Mouse (Mus musculus): ENCODE measurements around the gene Cfap161.
A peak's percentile ranks its signal among the peaks of the same experiment; 100 is the strongest.

The Cfap161 gene

DNA sequence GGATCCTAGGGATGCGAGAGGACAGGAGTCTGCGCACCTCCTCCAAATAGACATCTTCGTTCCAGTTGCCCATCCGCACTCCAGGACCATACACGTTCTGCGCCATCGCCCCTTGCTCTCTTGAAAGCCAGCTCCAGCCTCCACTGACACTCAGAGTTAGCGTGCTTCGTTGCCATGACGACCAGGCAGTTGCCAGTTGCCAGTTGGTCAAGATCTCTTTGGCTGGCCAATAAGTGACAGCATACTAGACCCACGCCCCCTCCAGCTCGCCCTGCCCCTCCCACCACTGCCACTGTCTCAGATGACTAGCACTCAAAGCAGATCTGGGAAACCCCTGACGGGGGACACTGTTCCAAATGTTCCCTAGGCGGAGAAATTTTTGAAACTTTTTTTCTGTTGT, at the start of gene Cfap161:
TSS of gene Cfap161 (minus strand) at position 176 of the 400 bp plus-strand sequence.
- DNase-seq (ENCODE audit: inconsistent ontology term) = peak; percentile 81

DNA sequence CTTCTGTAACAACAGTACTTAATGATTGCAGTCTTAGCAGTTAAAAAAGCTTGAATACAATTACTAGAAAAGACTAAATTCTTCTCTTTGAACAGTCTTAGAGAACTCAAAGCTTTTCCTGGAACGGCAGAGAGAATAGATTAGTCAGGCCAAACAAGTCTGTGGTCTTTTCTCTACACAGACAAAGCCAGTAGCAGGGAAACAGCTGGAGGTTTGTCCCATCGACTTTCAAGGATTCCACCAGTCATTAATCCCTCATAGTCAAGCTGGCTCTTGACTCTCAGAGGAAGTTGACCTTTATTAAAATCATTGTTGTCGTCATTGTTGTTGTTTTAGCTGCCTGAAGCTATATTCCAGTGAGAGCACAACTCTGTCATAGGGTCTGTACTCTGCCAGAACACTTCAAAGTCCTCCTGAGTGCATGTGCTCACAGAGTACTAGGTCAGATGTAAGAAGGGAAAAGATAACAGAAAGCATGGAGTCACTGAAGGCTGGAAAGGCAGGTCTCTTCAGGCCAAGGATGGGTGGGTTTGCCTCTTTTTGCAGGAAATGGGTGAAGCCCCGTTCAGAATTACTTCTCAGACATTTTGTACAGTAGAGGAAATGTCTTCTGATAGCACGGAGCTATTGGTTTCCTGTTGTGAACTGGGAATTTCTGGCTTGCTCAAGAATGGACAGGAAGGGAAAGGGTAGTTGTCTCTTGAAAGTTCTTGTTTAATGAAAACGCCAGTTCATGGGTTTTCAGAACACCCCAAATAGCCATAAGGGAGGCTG, 48.0 kb upstream of the Cfap161 start:
- DNase-seq (ENCODE audit: inconsistent ontology term) = no peak

DNA sequence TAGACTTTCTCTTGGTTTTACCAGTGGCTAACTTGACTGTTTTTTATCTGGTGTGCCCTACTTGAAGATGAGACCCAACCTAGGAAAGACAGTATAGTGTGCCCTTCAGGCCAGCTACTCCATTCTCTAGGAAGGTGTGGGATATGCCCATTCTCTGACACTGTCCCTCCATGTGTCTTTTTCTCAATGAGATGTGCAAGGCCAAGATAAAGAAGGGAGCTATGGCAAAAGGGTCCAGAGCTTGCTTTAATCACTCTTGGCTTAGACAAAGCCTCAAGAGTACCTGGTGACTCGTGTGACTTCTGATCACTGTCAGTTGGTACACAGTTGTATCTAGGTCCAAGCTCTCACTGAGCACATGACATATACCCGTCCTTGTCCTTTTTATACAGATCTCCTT, 45.4 kb upstream of the Cfap161 start:
- DNase-seq (ENCODE audit: inconsistent ontology term) = no peak

DNA sequence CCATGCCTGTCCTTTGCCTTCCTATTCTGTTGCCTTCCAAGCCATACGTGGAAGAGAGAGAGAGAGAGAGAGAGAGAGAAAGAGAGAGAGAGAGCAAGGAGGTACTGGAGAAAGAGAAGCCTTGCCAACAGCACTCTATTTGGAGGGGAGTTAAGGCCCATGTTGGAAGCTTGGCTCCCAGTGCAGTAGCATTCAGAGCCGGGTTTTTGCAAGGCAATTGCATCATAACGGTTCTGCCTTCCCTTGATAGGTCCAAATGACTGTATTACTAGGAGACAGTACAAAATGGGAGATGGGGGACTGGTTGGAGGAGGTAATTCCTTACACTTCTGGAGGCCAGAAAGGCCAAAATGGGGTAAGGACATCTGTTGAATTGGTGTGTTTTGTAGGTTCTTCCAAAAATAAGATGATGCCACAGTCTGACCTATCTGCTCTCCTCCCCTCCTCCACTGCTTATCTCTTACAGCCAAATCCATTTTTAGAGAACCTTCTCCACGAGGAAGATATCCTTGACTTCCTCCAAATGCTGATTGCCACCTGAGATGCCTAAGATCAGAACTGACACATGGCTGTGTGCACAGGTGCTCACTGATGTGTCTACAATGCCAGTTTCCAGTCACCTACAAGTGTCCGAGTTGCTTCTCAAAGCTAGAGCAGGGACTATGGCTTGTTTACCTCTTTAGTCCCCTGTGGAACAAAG, 44.0 kb upstream of the Cfap161 start:
- no peak for DNase-seq (ENCODE audit: inconsistent ontology term)

GRCm38 (mm10) chr7:83829355-83829754, 34.7 kb upstream of the Cfap161 start:
- no peak for DNase-seq (ENCODE audit: inconsistent ontology term)

DNA sequence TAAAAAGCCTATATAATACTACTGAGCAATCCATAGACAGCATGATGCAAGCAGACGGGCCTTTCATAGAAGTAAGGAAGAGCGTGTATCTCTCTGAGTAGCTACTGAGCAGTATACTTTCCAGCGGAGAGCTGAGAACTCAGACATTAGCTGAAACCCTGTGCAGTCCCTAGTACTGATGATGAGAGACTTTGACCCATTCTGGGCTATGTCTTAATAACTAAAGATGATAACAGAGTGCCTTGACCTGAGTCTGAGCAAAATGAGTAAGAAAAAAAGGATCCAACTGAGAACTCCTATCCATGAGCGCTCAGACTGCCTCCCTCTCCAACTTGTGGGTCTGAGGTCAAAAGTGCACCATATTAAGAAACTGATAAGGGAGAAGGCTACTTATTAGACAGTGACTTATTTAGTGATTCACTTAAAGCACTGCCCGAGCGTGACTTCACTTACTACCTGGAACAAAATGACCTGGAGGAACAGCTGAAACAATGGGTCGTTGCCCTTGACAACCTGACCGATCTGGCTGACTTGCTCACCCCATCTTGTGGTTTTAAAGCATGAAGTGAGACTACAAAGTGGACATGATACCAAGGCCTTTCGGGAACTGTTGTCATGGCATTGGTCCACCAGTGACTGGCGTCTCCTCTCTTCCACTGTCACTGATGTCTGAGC, 32.9 kb upstream of the Cfap161 start:
- no peak for DNase-seq (ENCODE audit: inconsistent ontology term)

GRCm38 (mm10) chr7:83826808-83827207, 32.1 kb upstream of the Cfap161 start:
- DNase-seq (ENCODE audit: inconsistent ontology term) = no peak

- no peak for DNase-seq (ENCODE audit: inconsistent ontology term)
Observed at GRCm38 (mm10) chr7:83821951-83822350, 27.3 kb upstream of the Cfap161 start.

- DNase-seq (ENCODE audit: inconsistent ontology term) = no peak
Observed at GRCm38 (mm10) chr7:83816886-83817285, 22.2 kb upstream of the Cfap161 start.

- DNase-seq (ENCODE audit: inconsistent ontology term) = no peak
Observed at GRCm38 (mm10) chr7:83815646-83816045, 21.0 kb upstream of the Cfap161 start.

DNA sequence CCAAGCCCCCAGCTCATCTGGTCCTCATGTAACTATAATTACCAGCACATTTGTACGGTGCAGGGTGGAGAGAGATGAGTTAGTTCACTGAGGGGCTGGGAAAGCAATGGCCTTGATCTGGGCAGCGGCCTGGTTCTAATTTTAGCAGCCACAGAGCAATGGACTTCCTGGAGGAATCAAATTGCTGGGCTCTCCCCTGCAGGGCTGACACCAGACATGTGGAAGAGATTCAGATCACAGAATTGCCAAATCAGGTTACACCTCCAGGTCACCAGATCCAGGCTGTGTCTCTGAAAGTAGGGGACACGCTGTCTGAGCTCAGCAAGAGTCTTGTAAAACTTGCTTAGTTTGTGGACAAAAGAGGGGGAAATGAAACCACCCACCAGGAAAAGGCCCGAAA, 19.3 kb upstream of the Cfap161 start:
- DNase-seq (ENCODE audit: inconsistent ontology term) = peak; percentile 58

DNA sequence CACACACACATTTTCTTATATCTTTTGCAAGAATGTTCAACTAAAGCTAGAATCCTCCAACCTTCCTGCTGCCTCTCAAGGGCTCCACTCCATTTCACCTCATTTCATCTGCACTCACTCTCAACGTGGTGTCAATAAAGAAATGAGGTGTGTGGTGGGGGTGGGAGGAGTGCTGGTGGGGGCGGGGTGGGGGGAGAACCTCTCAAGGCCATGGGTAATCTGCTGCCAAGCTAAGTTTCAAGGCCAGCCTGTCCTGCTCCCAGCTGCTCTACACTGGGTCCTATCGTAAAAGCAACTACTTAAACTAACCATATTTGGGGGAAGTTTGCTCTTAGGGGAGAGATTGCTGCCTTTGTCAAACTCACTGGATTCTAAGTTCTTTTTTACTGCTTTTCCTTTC, 18.8 kb upstream of the Cfap161 start:
- no peak for DNase-seq (ENCODE audit: inconsistent ontology term)

GRCm38 (mm10) chr7:83813016-83813415, 18.3 kb upstream of the Cfap161 start:
- no peak for DNase-seq (ENCODE audit: inconsistent ontology term)

GRCm38 (mm10) chr7:83812581-83812980, 17.9 kb upstream of the Cfap161 start:
- DNase-seq (ENCODE audit: inconsistent ontology term) = no peak

- no peak for DNase-seq (ENCODE audit: inconsistent ontology term)
Observed at GRCm38 (mm10) chr7:83811916-83812315, 17.2 kb upstream of the Cfap161 start.

GRCm38 (mm10) chr7:83811461-83811860, 16.8 kb upstream of the Cfap161 start:
- DNase-seq (ENCODE audit: inconsistent ontology term) = no peak

DNA sequence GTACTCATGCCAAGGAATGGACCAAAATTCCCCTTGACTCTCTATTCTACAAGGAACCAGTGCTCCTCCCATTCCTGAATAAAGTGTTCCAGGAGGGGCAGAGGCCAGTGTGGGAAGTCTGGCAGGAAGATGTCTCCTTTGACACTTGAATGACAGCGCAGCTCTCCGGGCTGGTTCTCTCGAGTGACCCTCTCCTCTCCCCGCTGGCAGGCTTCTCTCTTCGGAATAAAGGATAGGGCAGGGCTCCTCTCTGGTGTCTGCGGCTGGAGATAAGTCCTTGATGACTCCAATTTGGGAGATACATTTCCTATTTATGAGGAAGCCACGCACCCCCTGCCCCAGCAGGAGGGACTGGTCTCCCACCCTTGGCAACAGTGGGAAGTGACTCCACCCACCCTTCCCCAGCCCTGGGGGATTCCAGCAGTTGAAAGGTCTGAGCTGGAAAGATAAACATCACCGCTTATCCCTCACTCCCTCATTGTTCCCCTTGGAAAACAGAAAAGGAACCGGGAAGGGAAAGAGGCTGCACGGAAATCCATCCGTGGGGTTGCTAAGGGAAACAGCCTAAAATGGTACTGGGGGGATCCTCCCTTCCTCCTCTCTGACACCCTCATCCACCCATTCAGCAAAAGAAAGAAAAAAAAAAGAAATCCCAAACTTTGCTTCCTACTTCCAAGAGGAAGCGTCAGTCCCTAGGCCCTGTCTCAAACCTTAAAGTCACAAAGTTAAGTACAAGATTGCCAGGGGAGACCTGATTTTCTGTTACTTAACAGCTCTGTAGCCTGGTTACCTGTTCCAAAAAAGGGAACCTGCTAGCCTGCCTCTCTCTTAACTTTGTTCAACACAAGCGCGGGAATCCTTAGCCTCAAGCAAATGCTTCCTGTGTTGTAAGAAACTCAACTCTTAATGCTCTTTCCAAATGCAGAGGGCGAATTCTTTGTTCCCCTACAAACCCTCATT, 15.7 kb upstream of the Cfap161 start:
- peak; percentile 46 for DNase-seq (ENCODE audit: inconsistent ontology term)

GRCm38 (mm10) chr7:83809715-83810114, 15.0 kb upstream of the Cfap161 start:
- DNase-seq (ENCODE audit: inconsistent ontology term) = no peak

DNA sequence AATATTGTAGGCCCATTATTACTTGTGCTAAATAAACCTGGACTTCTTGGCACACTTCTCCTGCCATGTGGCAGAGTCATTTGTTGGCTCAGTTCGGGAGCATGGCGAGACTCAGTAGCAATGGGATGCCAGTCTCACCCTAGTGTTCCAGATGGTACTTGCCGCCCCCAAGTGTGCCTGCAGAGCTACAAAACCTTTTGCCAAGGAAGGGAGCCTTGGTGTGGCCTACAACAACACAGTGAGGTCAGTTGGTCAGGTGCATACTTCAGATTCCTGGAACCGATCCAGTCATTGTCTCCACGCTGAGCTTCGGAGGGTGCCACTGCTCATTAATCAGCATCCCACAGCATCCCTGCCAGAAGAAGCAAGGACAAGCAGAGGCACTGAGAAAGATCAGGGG, 14.4 kb upstream of the Cfap161 start:
- peak; percentile 94 for DNase-seq (ENCODE audit: inconsistent ontology term)

DNA sequence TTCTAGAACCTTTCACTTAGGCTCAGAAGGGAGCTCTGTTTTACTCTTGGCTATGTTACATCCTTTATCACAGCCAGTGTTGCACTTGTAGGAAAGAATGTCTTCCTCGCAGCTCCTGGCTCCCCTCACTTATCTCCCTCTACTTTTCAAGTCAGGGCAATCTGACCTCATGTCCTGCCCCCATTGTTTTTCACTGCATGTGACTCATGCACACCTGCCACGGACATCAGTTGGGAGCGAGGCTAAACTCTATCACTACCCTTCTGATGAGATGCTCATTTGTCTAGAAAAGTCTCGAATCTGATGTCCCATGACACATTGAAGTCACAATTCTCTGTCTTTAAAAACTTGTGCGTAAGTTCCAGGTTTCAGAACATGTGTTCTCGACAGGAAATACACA, 12.3 kb upstream of the Cfap161 start:
- DNase-seq (ENCODE audit: inconsistent ontology term) = no peak

- no peak for DNase-seq (ENCODE audit: inconsistent ontology term)
Observed at GRCm38 (mm10) chr7:83803777-83804176, 9.1 kb upstream of the Cfap161 start.

DNA sequence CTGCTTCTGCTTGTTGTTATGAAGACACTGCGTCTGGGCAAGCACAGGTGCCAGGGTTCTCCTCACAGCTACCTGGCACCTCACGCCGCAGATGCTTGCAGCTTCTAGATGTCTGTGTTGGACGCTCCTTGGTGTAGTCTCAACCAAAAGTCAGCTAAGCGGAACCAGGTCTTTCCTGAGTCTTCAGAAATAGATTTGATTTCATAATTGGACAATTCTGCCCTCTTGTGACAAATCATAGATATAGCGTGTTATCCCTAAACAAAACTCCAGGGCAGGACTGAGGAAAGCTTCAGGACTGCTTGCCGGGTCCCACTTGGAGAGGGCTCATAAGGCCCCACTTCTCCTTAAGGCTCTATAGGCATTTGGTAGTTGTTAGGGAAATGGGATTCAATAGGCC, 7.8 kb upstream of the Cfap161 start:
- DNase-seq (ENCODE audit: inconsistent ontology term) = peak; percentile 42
